Mouse (Mus musculus) lung, postnatal 4 days (tissue): Measurements from ENCODE around the gene Efcab12.

Source experiments
- DNase-seq, 2 experiments: peaks; one replicate each; pipeline ENCODE4 v3.0.0; 2021

The Efcab12 gene

GRCm38 (mm10) chr6:115791016-115791415 lies 47.2 kb downstream of the Efcab12 start:
- no peak for DNase-seq

- no peak for DNase-seq
Observed at GRCm38 (mm10) chr6:115782781-115783180, 55.4 kb downstream of the Efcab12 start.

- DNase-seq: no peak
Observed at GRCm38 (mm10) chr6:115776363-115776762, 61.8 kb downstream of the Efcab12 start.

- no peak for DNase-seq
Observed at GRCm38 (mm10) chr6:115775838-115776237, 62.4 kb downstream of the Efcab12 start.

GRCm38 (mm10) chr6:115774501-115774921 lies 63.7 kb downstream of the Efcab12 start, which contains the start of gene Cand2:
Gene Cand2, plus strand, starts transcription at chr6:115774538.
- DNase-seq: peak; percentile 66

GRCm38 (mm10) chr6:115773966-115774413 lies 64.2 kb downstream of the Efcab12 start:
- DNase-seq: peak; percentile 38 to 66

- no peak for DNase-seq
Observed at GRCm38 (mm10) chr6:115772604-115773003, 65.6 kb downstream of the Efcab12 start.

GRCm38 (mm10) chr6:115772201-115772600 lies 66.0 kb downstream of the Efcab12 start:
- no peak for DNase-seq

GRCm38 (mm10) chr6:115770852-115771251 lies 67.4 kb downstream of the Efcab12 start:
- DNase-seq: no peak

- DNase-seq: no peak
Observed at GRCm38 (mm10) chr6:115770059-115770670, 68.0 kb downstream of the Efcab12 start.

GRCm38 (mm10) chr6:115768207-115768606 lies 70.0 kb downstream of the Efcab12 start:
- DNase-seq: peak; percentile 35 to 56

GRCm38 (mm10) chr6:115767357-115767756 lies 70.9 kb downstream of the Efcab12 start:
- DNase-seq: no peak

GRCm38 (mm10) chr6:115764179-115764578 lies 74.0 kb downstream of the Efcab12 start:
- DNase-seq: peak; percentile 83 to 94

- peak; percentile 30 to 38 for DNase-seq
Observed at GRCm38 (mm10) chr6:115761995-115762756, 76.0 kb downstream of the Efcab12 start, which contains the start of gene Tmem40. Gene Tmem40, minus strand, starts transcription at chr6:115762410.

- DNase-seq: no peak
Observed at GRCm38 (mm10) chr6:115760982-115761381, 77.2 kb downstream of the Efcab12 start.
